Mouse (Mus musculus) frontal cortex, adult 2 months (tissue): ENCODE measurements around the gene Znrf1. TPM values are rescaled to one million over a fixed set of nuclear protein-coding genes. Genes with fewer than 3 reads are reported as not detected.

Source experiments
- DNase-seq, 2 experiments: peaks; one replicate each; pipeline ENCODE4 v3.0.0; 2022; ENCODE audit warnings: low spot score in 1 of 2; ENCODE audit errors: extremely low spot score in 1 of 2
- polyA plus RNA-seq: library from polyadenylated mRNA; depleted of rRNA; stranded (reverse); fragments of >200 nt; gene quantifications from 2 replicates; pipeline ENCODE4 v1.2.3, GENCODE M21; 2012; rRNA removed

Gene Znrf1
- polyA plus RNA-seq, 1 experiment, result 157 TPM

DNA sequence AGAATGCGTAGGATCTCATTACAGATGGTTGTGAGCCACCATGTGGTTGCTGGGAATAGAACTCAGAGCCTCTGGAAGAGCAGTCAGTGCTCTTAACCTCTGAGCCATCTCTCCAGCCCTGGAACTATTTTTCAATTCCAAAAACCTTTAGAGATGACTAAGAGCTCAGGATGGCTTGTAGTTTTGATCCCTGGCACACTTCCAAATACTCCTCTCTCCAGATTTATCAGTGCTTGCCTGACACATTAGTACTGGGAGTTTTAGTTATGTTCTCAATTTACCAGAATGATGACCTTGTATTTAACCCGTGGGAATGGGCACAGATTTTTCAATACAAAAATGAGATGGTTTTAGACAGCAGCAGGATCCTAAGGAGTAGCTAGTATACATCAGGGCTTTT lies 130.9 kb downstream of the Znrf1 start:
- DNase-seq, result no peak

Other genes with a start within 250 kb of the Znrf1 start
- gene Rfwd3, start 235.9 kb upstream of the Znrf1 start, polyA plus RNA-seq, result 14.8 and 15.1 TPM in 2 replicates
- gene Mlkl, start 197.9 kb upstream of the Znrf1 start, polyA plus RNA-seq, result 0.44 and 0.70 TPM in 2 replicates
- 25.6 and 28.7 TPM in 2 replicates for gene Fa2h, start 142.3 kb upstream of the Znrf1 start, polyA plus RNA-seq
- 14.8 and 17.2 TPM in 2 replicates for gene Wdr59, start 14.0 kb upstream of the Znrf1 start, polyA plus RNA-seq
- 18.1 and 18.2 TPM in 2 replicates for gene Ldhd, start 94.3 kb downstream of the Znrf1 start, polyA plus RNA-seq
- gene Zfp1, start 107.3 kb downstream of the Znrf1 start, polyA plus RNA-seq, result 27.0 and 30.3 TPM in 2 replicates
- gene Ctrb1, start 154.9 kb downstream of the Znrf1 start, polyA plus RNA-seq, result 0.24 and 0.25 TPM in 2 replicates
- gene Bcar1, start 207.7 kb downstream of the Znrf1 start, polyA plus RNA-seq, result 42.1 and 44.2 TPM in 2 replicates